Mouse (Mus musculus) embryonic facial prominence, embryonic 10.5 days (tissue): ENCODE measurements around the gene Siah2. TPM values are rescaled to one million over a fixed set of nuclear protein-coding genes. Genes with fewer than 3 reads are reported as not detected.

ENCODE experiments used
- DNase-seq: peaks from one replicate; pipeline ENCODE4 v3.0.0-alpha.2; 2017; ENCODE audit warnings: low spot score
- H3K27ac ChIP-seq: fragments of 300-500 bp; sonication (generic); replicated peaks from 2 replicates; pipeline ENCODE4 v1.5.1; 2016; ENCODE audit warnings: mild to moderate bottlenecking
- H3K27me3 ChIP-seq: fragments of 300-500 bp; sonication (generic); replicated peaks from 2 replicates; pipeline ENCODE4 v1.6.1; 2016; ENCODE audit warnings: low read depth, mild to moderate bottlenecking; ENCODE audit not compliant: poor library complexity, severe bottlenecking
- H3K36me3 ChIP-seq: fragments of 300-500 bp; sonication (generic); replicated peaks from 2 replicates; pipeline ENCODE4 v1.6.1; 2016; ENCODE audit warnings: mild to moderate bottlenecking, moderate library complexity
- H3K4me1 ChIP-seq: fragments of 300-500 bp; sonication (generic); 2 replicates; pipeline ENCODE4 v1.6.1; 2016
- H3K4me3 ChIP-seq: fragments of 300-500 bp; sonication (generic); 2 replicates; pipeline ENCODE4 v1.5.1; 2016; ENCODE audit warnings: mild to moderate bottlenecking, moderate library complexity
- H3K9me3 ChIP-seq: fragments of 300-500 bp; sonication (generic); 2 replicates; pipeline ENCODE4 v1.6.1; 2016; ENCODE audit warnings: mild to moderate bottlenecking
- WGBS: fragments of 180-500 bp; shearing (Covaris S2); methylation state at CpG from one replicate; pipeline ENCODE4 v1.1.7; 2016; 5-methylcytosine and 5-hydroxymethylcytosine counted together
- polyA plus RNA-seq: library from polyadenylated mRNA; unstranded; fragments of >200 nt; fragmentation: Nextera tagmentation; extraction: Ambion mirVana; gene quantifications from 2 replicates; pipeline ENCODE4 v1.2.1, GENCODE M21; 2016

Gene Siah2
- polyA plus RNA-seq, 1 experiment from 2014 or later: 2.1 TPM

GRCm38 (mm10) chr3:58678905-58679304 lies 13.3 kb downstream of the Siah2 start:
- no peak for DNase-seq
- H3K36me3 ChIP-seq: 0 out of 2 replicates have a peak, but pooled peaks cover 5% of the 10 kb centered on the region

DNA sequence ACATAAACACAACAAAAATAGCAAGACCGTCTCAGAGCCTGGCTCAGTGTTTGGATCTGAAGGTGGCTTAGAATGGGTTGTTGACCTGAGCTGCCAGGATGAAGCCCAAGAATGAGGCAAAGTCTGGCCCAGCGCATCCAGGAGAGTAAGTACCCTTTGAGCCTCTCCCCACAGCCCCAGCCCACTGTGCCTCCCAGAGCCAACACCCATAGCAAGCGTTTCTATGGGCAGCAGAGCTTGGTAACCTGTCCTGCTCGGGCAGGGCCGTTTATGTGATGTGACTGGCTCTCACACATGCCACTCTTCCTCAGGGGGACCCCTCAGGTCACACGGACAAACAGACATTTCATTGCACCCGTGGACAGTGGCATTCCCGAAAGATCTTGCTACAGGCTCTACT lies 13.8 kb downstream of the Siah2 start:
- no peak for DNase-seq
- peaks cover 30% of the 10 kb centered on the region for H3K4me1 ChIP-seq
- H3K4me3 ChIP-seq: no peak overlapping the region
- H3K27ac ChIP-seq: no peak overlapping the region
- H3K27me3 ChIP-seq: no peaks in the 10 kb centered on the region
- 0 out of 2 replicates have a peak, but pooled peaks cover 5% of the 10 kb centered on the region for H3K36me3 ChIP-seq
- H3K9me3 ChIP-seq: no peaks in the 10 kb centered on the region
- 66% methylated on average over 8 of the region's 8 CpGs for WGBS

More at GRCm38 (mm10) chr3:58678905-58679304, 13.3 kb downstream of the Siah2 start:
- H3K4me3 ChIP-seq: no peak overlapping the region
- no peaks in the 10 kb centered on the region for H3K27me3 ChIP-seq
- WGBS: 57% methylated on average over 2 of the region's 2 CpGs
- no peaks in the 10 kb centered on the region for H3K9me3 ChIP-seq
- peaks cover 30% of the 10 kb centered on the region for H3K4me1 ChIP-seq
- H3K27ac ChIP-seq: no peak overlapping the region

- H3K4me1 ChIP-seq: peaks cover 32% of the 10 kb centered on the region
- WGBS: 57% methylated on average over 3 of the region's 3 CpGs
- no peak overlapping the region; the same call in 1 of the 2 replicates for H3K27ac ChIP-seq
- 0 out of 2 replicates have a peak, but pooled peaks cover 5% of the 10 kb centered on the region for H3K36me3 ChIP-seq
- no peak overlapping the region for H3K4me3 ChIP-seq
- no peak for DNase-seq
- H3K27me3 ChIP-seq: no peaks in the 10 kb centered on the region
- no peaks in the 10 kb centered on the region for H3K9me3 ChIP-seq
Observed at GRCm38 (mm10) chr3:58677615-58678014, 14.6 kb downstream of the Siah2 start.

DNA sequence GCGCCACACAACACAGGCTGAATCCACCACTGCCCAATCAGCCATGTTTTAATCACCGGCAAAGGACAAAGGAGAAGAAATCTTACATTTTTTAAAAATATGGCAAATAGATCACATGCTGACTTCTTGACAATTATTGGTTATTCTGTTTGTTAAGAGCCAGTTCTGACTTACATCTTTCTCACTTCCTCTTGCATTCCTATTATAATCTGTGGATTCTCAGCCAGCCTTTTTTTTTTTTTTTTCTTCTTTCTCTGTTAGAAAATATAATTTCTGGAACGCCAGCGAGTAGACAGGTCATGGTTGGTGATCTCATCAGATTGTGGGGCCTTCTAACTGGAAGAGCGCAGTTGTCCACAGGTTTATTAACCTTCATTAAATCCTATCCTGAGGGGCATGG lies 18.9 kb downstream of the Siah2 start:
- no peak for DNase-seq
- peaks cover 29% of the 10 kb centered on the region for H3K4me1 ChIP-seq
- H3K36me3 ChIP-seq: 0 out of 2 replicates have a peak, but pooled peaks cover 5% of the 10 kb centered on the region
- no peak overlapping the region for H3K27ac ChIP-seq
- H3K4me3 ChIP-seq: no peak overlapping the region
- 94% methylated on average over 5 of the region's 5 CpGs for WGBS
- H3K27me3 ChIP-seq: no peaks in the 10 kb centered on the region
- no peaks in the 10 kb centered on the region for H3K9me3 ChIP-seq

- Histone ChIP-seq H3K4me3 (no peak overlapping the region), H3K9me3 (no peaks in the 10 kb centered on the region), H3K36me3 (0 out of 2 replicates have a peak, but pooled peaks cover 5% of the 10 kb centered on the region), H3K27ac (no peak overlapping the region), H3K4me1 (peaks cover 24% of the 10 kb centered on the region), H3K27me3 (no peaks in the 10 kb centered on the region)
- WGBS: 70% methylated on average over 4 of the region's 4 CpGs
- DNase-seq: peak; percentile 32
Observed at GRCm38 (mm10) chr3:58672481-58673183, 19.6 kb downstream of the Siah2 start.

DNA sequence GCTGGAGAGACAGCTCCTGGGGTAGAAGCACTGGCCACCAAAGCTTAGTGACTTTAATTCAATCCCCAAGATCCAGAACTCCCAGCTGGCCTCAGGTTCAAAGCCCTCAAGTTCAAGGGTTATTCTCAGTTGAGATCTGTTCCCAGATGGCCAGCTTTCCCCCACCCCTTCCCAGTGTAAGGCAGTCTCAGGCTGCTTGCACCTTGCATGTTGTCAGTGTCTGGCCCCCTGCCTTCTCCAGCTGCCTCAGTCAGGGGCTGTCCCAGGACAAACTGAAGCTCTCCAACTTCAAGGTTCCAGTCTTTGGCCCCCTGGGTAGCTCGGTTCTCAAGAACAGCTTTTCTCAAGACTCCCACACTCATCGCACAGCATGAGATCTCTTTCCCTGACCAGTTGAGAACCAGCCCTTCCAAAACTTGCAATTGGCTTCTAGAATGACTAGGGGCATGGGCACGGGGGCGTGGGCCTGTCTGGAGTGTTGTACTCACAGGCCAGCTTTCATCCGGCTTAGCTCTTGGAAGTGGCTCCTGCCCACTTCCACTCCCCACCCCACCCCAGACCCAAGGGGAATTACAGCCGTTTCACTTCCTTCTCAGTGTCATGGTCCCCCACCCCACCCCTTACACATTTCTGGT lies 20.5 kb downstream of the Siah2 start:
- Histone ChIP-seq H3K36me3 (0 out of 2 replicates have a peak, but pooled peaks cover 5% of the 10 kb centered on the region), H3K4me3 (no peak overlapping the region), H3K9me3 (no peaks in the 10 kb centered on the region), H3K27me3 (no peaks in the 10 kb centered on the region), H3K4me1 (peaks cover 15% of the 10 kb centered on the region), H3K27ac (no peak overlapping the region)
- 64% methylated on average over 6 of the region's 6 CpGs for WGBS
- no peak for DNase-seq

GRCm38 (mm10) chr3:58663970-58664369 lies 28.2 kb downstream of the Siah2 start:
- DNase-seq: no peak
- H3K4me1 ChIP-seq: no peaks in the 10 kb centered on the region
- no peak overlapping the region for H3K4me3 ChIP-seq
- WGBS: 89% methylated on average over 7 of the region's 7 CpGs
- no peaks in the 10 kb centered on the region for H3K36me3 ChIP-seq
- H3K27ac ChIP-seq: no peak overlapping the region
- no peaks in the 10 kb centered on the region for H3K27me3 ChIP-seq
- H3K9me3 ChIP-seq: peaks cover 9% of the 10 kb centered on the region; the same call in 1 of the 2 replicates

DNA sequence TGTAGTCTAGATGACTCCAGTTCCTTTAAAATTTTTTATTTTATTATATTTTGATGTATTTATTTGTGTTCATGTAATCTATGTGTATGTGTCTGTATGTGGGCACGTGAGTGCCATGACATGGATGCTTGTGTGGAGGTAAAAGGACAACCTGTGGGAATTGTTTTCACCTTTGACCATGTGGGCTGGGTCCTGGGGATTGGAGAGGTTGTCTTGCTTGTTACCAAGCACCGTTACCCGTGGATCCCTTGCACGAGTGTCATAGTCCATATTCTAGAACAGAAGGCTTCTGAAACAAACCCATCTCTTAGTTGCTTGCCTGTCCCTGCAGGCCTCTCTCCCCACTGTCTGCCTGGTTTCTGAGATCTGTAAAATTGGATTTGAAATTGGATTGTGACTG lies 31.6 kb downstream of the Siah2 start:
- Histone ChIP-seq H3K36me3 (no peaks in the 10 kb centered on the region), H3K4me3 (no peak overlapping the region), H3K27me3 (no peaks in the 10 kb centered on the region), H3K27ac (no peak overlapping the region), H3K4me1 (peaks cover under 1% of the 10 kb centered on the region; the same call in 1 of the 2 replicates), H3K9me3 (peaks cover 3% of the 10 kb centered on the region; the same call in 1 of the 2 replicates)
- 89% methylated on average over 4 of the region's 4 CpGs for WGBS
- no peak for DNase-seq

DNA sequence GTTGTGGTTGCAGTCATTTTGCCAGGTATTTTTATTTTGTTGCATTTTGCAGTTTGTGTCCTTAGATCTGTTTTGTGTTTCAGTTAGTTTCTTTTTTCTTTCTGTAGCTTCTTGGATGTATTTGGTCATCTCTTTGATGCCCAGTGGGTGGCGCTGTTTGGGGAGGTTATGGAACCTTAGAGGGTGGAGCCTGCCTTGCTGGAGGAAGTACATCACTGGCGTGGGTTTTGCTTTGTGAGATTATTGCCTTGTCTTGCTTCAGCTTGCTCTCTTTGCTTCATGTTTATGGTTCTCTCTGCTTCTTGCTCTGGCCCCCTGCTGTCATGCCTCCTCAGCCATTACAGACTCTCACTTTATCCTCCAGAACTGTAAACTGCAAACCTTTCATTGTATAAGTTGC lies 34.8 kb downstream of the Siah2 start:
- Histone ChIP-seq H3K4me1 (peaks cover 3% of the 10 kb centered on the region; the same call in 1 of the 2 replicates), H3K4me3 (no peak overlapping the region), H3K9me3 (no peaks in the 10 kb centered on the region), H3K36me3 (no peaks in the 10 kb centered on the region), H3K27ac (no peak overlapping the region), H3K27me3 (no peaks in the 10 kb centered on the region)
- peak; percentile 42 for DNase-seq
- WGBS: 34% methylated on average over 2 of the region's 2 CpGs

- Histone ChIP-seq H3K27me3 (no peaks in the 10 kb centered on the region), H3K36me3 (no peaks in the 10 kb centered on the region), H3K4me1 (peaks cover 3% of the 10 kb centered on the region; the same call in 1 of the 2 replicates), H3K9me3 (no peaks in the 10 kb centered on the region), H3K27ac (no peak overlapping the region), H3K4me3 (no peak overlapping the region)
- DNase-seq: peak; percentile 53
- 55% methylated on average over 17 of the region's 17 CpGs for WGBS
Observed at GRCm38 (mm10) chr3:58655362-58656130, 36.7 kb downstream of the Siah2 start.

DNA sequence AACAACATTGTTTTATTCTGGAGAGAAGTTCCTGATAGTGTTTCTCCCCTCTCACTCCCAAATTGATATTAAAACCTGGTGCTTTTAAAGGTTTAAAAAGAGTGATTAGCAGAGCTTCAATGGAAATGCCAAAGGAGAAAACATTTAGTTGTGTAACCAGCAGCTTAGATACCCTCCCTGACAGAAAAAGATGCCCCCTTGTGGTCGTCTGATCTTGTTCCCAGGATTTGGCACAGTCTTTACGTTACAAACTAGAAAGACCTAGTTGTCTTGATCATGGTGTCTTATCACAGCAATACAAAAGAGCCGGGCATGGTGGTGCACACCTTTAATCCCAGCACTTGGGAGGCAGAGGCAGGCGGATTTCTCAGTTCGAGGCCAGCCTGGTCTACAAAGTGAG lies 38.3 kb downstream of the Siah2 start:
- no peaks in the 10 kb centered on the region for H3K9me3 ChIP-seq
- no peak for DNase-seq
- no peak overlapping the region for H3K4me3 ChIP-seq
- no peak overlapping the region for H3K27ac ChIP-seq
- peaks cover 3% of the 10 kb centered on the region; the same call in 1 of the 2 replicates for H3K4me1 ChIP-seq
- no peaks in the 10 kb centered on the region for H3K36me3 ChIP-seq
- 68% methylated on average over 5 of the region's 5 CpGs for WGBS
- H3K27me3 ChIP-seq: no peaks in the 10 kb centered on the region

DNA sequence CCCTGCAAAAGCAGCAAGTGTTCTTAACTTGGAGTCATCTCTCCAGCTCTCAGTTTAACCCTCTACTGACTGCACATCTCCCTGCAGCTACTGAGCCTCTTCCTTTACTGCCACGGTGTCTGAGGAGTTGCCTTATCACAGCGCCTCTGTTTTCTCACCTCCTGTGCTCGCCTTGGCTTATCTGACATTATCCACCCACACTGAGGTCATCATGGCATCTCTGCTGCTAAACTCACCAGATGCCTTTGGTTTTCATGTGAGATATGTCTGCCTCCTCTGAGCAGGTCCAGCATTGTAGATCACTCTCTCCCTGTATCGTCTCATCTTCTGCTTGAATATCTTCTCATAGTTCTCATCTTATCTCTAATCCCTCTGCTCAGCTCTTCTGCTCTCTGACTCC lies 41.9 kb downstream of the Siah2 start:
- WGBS: 83% methylated on average over 4 of the region's 4 CpGs
- H3K9me3 ChIP-seq: no peaks in the 10 kb centered on the region
- no peak for DNase-seq
- H3K27me3 ChIP-seq: no peaks in the 10 kb centered on the region
- no peak overlapping the region for H3K27ac ChIP-seq
- no peaks in the 10 kb centered on the region for H3K36me3 ChIP-seq
- no peak overlapping the region for H3K4me3 ChIP-seq
- no peaks in the 10 kb centered on the region for H3K4me1 ChIP-seq
